Mouse (Mus musculus) lung, postnatal 36 days (tissue): Measurements from ENCODE around the gene Slc25a54.

Experiments used
- DNase-seq: peaks from one replicate; pipeline ENCODE4 v3.0.0; 2022; ENCODE audit warnings: mixed read lengths

Slc25a54 gene

GRCm38 (mm10) chr3:109080169-109080568 is at the start of gene Slc25a54:
Slc25a54 (plus strand) TSS chr3:109080469.
- no peak for DNase-seq

- peak; percentile 68 for DNase-seq
Measured at GRCm38 (mm10) chr3:109030817-109031216, 49.5 kb upstream of the Slc25a54 start.

GRCm38 (mm10) chr3:109031626-109032025 is 48.6 kb upstream of the Slc25a54 start:
- no peak for DNase-seq

- DNase-seq, result no peak
Measured at GRCm38 (mm10) chr3:109032306-109032705, 48.0 kb upstream of the Slc25a54 start.

GRCm38 (mm10) chr3:109034411-109034810 is 45.9 kb upstream of the Slc25a54 start:
- no peak for DNase-seq

- DNase-seq, result no peak
Measured at GRCm38 (mm10) chr3:109040908-109041307, 39.4 kb upstream of the Slc25a54 start.

GRCm38 (mm10) chr3:109043395-109043794 is 36.9 kb upstream of the Slc25a54 start:
- no peak for DNase-seq

GRCm38 (mm10) chr3:109046428-109046827 is 33.8 kb upstream of the Slc25a54 start:
- DNase-seq, result no peak

- no peak for DNase-seq
Measured at GRCm38 (mm10) chr3:109047707-109048283, 32.5 kb upstream of the Slc25a54 start.

GRCm38 (mm10) chr3:109051056-109051945 is 29.0 kb upstream of the Slc25a54 start:
- DNase-seq, result peak; percentile 39

GRCm38 (mm10) chr3:109051946-109052331 is 28.3 kb upstream of the Slc25a54 start:
- no peak for DNase-seq

GRCm38 (mm10) chr3:109059903-109060302 is 20.4 kb upstream of the Slc25a54 start:
- DNase-seq, result no peak

- DNase-seq, result no peak
Measured at GRCm38 (mm10) chr3:109062391-109062790, 17.9 kb upstream of the Slc25a54 start.

- peak; percentile 63 for DNase-seq
Measured at GRCm38 (mm10) chr3:109062989-109063388, 17.3 kb upstream of the Slc25a54 start.

- no peak for DNase-seq
Measured at GRCm38 (mm10) chr3:109084418-109084817, 4.1 kb downstream of the Slc25a54 start.

GRCm38 (mm10) chr3:109088460-109088859 is 8.2 kb downstream of the Slc25a54 start:
- no peak for DNase-seq

- DNase-seq, result no peak
Measured at GRCm38 (mm10) chr3:109104702-109105101, 24.4 kb downstream of the Slc25a54 start.

GRCm38 (mm10) chr3:109117136-109117535 is 36.9 kb downstream of the Slc25a54 start:
- DNase-seq, result no peak

GRCm38 (mm10) chr3:109119562-109119961 is 39.3 kb downstream of the Slc25a54 start:
- no peak for DNase-seq

- no peak for DNase-seq
Measured at GRCm38 (mm10) chr3:109119973-109120372, 39.7 kb downstream of the Slc25a54 start.

GRCm38 (mm10) chr3:109122641-109123530 is 42.6 kb downstream of the Slc25a54 start, which contains the start of gene Slc25a24:
Slc25a24 (plus strand) TSS chr3:109123149.
- DNase-seq, result peak; percentile 60

GRCm38 (mm10) chr3:109123531-109123981 is 43.3 kb downstream of the Slc25a54 start:
- peak; percentile 78 for DNase-seq

GRCm38 (mm10) chr3:109124091-109124490 is 43.8 kb downstream of the Slc25a54 start:
- DNase-seq, result peak; percentile 36
